Mouse (Mus musculus) kidney, embryonic 15.5 days (tissue): ENCODE results near the gene Olfr693. TPM values are rescaled to one million over a fixed set of nuclear protein-coding genes. Genes with fewer than 3 reads are reported as not detected.

Source experiments
- ATAC-seq: fragments of 200-750 bp; cut with Nextera tagmentation; replicated peaks from 2 replicates; pipeline ENCODE4 v1.8.0; 2017; ENCODE audit warnings: moderate TSS enrichment; ENCODE audit not compliant: low FRiP score
- H3K27ac ChIP-seq: fragments of 300-500 bp; sonication (generic); 2 replicates; pipeline ENCODE4 v1.5.1; 2015; ENCODE audit warnings: mild to moderate bottlenecking, inconsistent platforms
- H3K27me3 ChIP-seq: fragments of 300-500 bp; sonication (generic); 2 replicates; pipeline ENCODE4 v1.6.1; 2015; ENCODE audit warnings: inconsistent platforms
- H3K36me3 ChIP-seq: fragments of 300-500 bp; sonication (generic); 2 replicates; pipeline ENCODE4 v1.6.1; 2015; ENCODE audit warnings: inconsistent platforms
- H3K4me1 ChIP-seq: fragments of 300-500 bp; sonication (generic); 2 replicates; pipeline ENCODE4 v1.6.1; 2015; ENCODE audit warnings: inconsistent platforms
- H3K4me2 ChIP-seq: fragments of 300-500 bp; sonication (generic); 2 replicates; pipeline ENCODE4 v1.6.1; 2015; ENCODE audit warnings: moderate library complexity, mild to moderate bottlenecking, inconsistent platforms
- H3K4me3 ChIP-seq: fragments of 300-500 bp; sonication (generic); replicated peaks from 2 replicates; pipeline ENCODE4 v1.5.1; 2015; ENCODE audit warnings: mild to moderate bottlenecking, inconsistent platforms
- H3K9ac ChIP-seq: fragments of 300-500 bp; sonication (generic); 2 replicates; pipeline ENCODE4 v1.6.1; 2015; ENCODE audit warnings: mild to moderate bottlenecking, inconsistent platforms
- H3K9me3 ChIP-seq: fragments of 300-500 bp; sonication (generic); replicated peaks from 2 replicates; pipeline ENCODE4 v1.6.1; 2016; ENCODE audit warnings: inconsistent platforms
- WGBS: fragments of 180-500 bp; shearing (Covaris S2); methylation state at CpG from one replicate; pipeline ENCODE4 v1.1.7; 2015; ENCODE audit warnings: mixed read lengths; 5-methylcytosine and 5-hydroxymethylcytosine counted together
- polyA plus RNA-seq: library from polyadenylated mRNA; unstranded; fragments of >200 nt; fragmentation: Nextera tagmentation; extraction: Ambion mirVana; gene quantifications from 2 replicates; pipeline ENCODE4 v1.2.1, GENCODE M21; 2015

Gene Olfr693
- polyA plus RNA-seq, 1 experiment from 2014 or later = not detected

DNA sequence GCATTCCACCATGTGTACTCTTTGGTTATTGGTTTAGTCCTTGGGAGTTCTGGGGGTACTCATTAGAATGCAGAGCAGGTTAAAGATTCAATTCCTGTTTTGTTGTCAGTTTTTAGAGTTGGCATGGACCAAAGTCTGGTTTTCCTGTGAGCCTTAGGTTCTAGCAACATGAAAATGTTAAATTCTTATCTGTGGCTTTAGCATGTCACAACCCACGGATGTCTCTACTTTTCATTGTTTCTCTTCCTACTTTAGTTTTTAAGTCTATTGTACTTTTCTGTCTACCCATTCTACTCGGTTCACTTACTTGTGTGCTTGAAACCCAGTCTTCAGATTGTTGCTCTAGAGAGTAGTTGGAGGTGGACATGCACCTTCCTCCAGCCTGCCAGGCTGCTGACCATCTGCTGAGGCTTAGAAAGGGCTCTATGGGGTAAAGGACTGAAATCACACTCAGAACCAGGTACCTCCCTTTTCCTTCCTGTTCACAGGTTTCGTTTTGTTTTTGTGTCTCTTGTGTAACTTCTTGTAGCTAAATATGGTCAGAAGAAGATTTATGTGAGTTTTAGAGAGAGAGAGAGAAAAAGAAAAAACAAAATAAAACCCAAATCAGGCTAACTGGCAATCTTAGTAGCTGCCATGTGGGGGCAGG lies 36.0 kb downstream of the Olfr693 start:
- WGBS = 68% methylated on average over 3 of the region's 3 CpGs
- Histone ChIP-seq H3K9ac (no peak overlapping the region), H3K4me1 (no peaks in the 10 kb centered on the region), H3K4me2 (no peak overlapping the region), H3K36me3 (no peaks in the 10 kb centered on the region), H3K27ac (no peak overlapping the region), H3K27me3 (no peaks in the 10 kb centered on the region), H3K4me3 (no peak overlapping the region), H3K9me3 (no peaks in the 10 kb centered on the region)
- no peak for ATAC-seq

DNA sequence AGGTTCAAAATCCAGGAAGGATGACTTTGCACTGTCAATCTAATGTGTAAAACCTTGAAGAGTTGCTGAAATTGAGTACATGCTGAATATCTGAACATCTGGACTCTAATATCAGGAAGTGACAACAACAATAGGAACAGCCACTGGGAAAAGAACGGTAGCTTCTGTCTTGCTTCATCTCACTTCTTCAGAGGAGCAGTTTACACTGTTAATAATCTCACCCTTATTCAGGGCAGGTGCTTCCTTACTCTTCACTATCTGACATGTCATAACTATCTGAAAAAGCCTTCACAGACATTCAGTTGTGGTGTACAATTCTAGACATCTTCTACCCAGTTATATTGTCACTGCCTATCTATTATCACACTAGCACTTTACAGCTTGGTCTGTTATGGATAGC lies 39.5 kb downstream of the Olfr693 start:
- Histone ChIP-seq H3K36me3 (no peaks in the 10 kb centered on the region), H3K4me1 (no peaks in the 10 kb centered on the region), H3K9me3 (no peaks in the 10 kb centered on the region), H3K9ac (no peak overlapping the region), H3K4me2 (no peak overlapping the region), H3K4me3 (no peak overlapping the region), H3K27me3 (no peaks in the 10 kb centered on the region), H3K27ac (no peak overlapping the region)
- ATAC-seq = no peak
- 73% methylated on average over 1 of the region's 1 CpGs for WGBS

DNA sequence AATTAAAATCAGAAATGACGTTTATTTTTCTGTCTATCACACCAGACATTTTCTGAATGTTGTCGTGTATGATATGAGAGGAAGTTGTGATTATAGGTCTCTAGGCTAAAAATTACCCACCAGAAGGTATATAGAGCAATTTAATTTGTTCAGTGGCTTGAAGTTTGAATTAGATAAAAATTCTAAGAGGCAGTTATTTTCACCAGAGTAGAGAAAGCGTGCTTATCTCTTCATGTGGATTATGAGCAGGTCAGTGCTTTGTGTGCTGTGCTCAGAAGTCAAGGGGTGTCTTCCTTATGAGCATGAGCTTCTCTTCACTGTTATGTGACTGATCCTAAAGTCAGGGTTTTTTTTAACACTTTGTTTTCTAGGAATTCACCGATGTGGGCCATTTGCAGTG lies 44.8 kb downstream of the Olfr693 start:
- no peaks in the 10 kb centered on the region for H3K36me3 ChIP-seq
- H3K4me1 ChIP-seq = no peaks in the 10 kb centered on the region
- ATAC-seq = no peak
- no peak overlapping the region for H3K9ac ChIP-seq
- H3K27me3 ChIP-seq = no peaks in the 10 kb centered on the region
- H3K4me3 ChIP-seq = no peak overlapping the region
- no peak overlapping the region for H3K27ac ChIP-seq
- H3K9me3 ChIP-seq = no peaks in the 10 kb centered on the region
- H3K4me2 ChIP-seq = no peak overlapping the region
- WGBS = 85% methylated on average over 4 of the region's 4 CpGs

Other genes starting within 250 kb of the Olfr693 start
- gene Olfr694, start 11.2 kb upstream of the Olfr693 start, polyA plus RNA-seq = not detected in 2 replicates
- gene Olfr695, start 35.8 kb upstream of the Olfr693 start, polyA plus RNA-seq = not detected in 2 replicates
- not detected in 2 replicates for gene Olfr697, start 61.9 kb upstream of the Olfr693 start, polyA plus RNA-seq
- not detected in 2 replicates for gene Olfr698, start 74.8 kb upstream of the Olfr693 start, polyA plus RNA-seq
- gene Olfr699, start 112.6 kb upstream of the Olfr693 start, polyA plus RNA-seq = not detected in 2 replicates
- not detected in 2 replicates for gene Olfr700, start 128.2 kb upstream of the Olfr693 start, polyA plus RNA-seq
- not detected in 2 replicates for gene Olfr701, start 133.5 kb upstream of the Olfr693 start, polyA plus RNA-seq
- not detected in 2 replicates for gene Olfr702, start 153.3 kb upstream of the Olfr693 start, polyA plus RNA-seq
- gene Olfr703, start 162.8 kb upstream of the Olfr693 start, polyA plus RNA-seq = not detected in 2 replicates
- not detected in 2 replicates for gene Olfr704, start 182.6 kb upstream of the Olfr693 start, polyA plus RNA-seq
- not detected in 2 replicates for gene Olfr705, start 196.3 kb upstream of the Olfr693 start, polyA plus RNA-seq
- not detected in 2 replicates for gene Olfr706, start 207.6 kb upstream of the Olfr693 start, polyA plus RNA-seq
- gene Olfr707, start 220.7 kb upstream of the Olfr693 start, polyA plus RNA-seq = not detected in 2 replicates
- not detected in 2 replicates for gene Olfr1532-ps1, start 227.4 kb upstream of the Olfr693 start, polyA plus RNA-seq